Mouse (Mus musculus): ENCODE measurements at regions not wholly inside any gene's neighbourhood (a gene's known extent, or its start where the extent isn't known, plus 50 kb on each side); places are given as distances from the start of the nearest gene placed in this dataset.
"Not testable (repeated sequence)": the region's sequence is repeated elsewhere in the genome, so short reads cannot be mapped to it uniquely, and the experiment has no call there.

DNA sequence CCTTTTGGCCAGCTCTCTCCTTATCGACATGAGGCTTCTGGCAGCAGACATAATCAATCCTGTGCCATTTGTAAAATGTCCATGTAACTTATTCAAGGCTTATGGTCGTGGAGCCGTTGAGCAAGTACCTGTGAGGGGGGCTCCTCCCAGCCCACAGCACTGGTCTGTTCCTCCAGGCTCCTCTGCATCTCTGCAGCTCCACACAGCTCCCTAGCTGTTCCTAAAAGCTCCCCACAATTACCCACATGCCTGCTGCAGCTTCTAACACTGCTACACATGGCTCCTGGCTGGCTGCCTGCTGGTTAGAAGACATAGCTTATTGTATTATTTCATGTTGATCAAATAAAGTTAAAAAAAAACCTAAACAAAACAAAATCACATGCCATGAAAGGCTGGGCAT is 77.9 kb downstream of the Tcp10c start:
- not testable (repeated sequence) for DNase-seq (ENCODE audit: low spot score)

- DNase-seq (ENCODE audit: low spot score), result not testable (repeated sequence)
Measured at GRCm38 (mm10) chr17:13434146-13434545, 79.8 kb downstream of the Tcp10c start.

DNA sequence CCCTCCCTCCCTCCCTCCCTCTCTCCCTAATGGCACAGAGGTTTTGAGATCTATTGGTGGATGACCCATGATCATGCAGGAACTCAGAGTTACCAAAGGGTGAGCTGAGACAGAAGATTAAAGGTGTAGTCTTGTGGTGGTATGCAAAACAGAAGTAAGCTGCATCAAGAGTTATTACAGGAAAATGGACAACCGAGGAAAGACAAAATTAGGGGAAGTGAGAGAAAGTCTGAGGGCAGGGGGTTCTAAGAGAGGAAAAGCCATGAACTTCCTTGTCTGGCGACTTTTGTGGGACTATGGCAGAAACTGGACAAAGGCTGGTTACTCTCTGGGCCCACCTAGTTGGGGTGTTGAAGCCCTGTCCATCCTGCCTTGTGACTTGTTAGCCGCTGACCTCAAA is 84.4 kb downstream of the Tcp10c start:
- DNase-seq (ENCODE audit: low spot score), result not testable (repeated sequence)

DNA sequence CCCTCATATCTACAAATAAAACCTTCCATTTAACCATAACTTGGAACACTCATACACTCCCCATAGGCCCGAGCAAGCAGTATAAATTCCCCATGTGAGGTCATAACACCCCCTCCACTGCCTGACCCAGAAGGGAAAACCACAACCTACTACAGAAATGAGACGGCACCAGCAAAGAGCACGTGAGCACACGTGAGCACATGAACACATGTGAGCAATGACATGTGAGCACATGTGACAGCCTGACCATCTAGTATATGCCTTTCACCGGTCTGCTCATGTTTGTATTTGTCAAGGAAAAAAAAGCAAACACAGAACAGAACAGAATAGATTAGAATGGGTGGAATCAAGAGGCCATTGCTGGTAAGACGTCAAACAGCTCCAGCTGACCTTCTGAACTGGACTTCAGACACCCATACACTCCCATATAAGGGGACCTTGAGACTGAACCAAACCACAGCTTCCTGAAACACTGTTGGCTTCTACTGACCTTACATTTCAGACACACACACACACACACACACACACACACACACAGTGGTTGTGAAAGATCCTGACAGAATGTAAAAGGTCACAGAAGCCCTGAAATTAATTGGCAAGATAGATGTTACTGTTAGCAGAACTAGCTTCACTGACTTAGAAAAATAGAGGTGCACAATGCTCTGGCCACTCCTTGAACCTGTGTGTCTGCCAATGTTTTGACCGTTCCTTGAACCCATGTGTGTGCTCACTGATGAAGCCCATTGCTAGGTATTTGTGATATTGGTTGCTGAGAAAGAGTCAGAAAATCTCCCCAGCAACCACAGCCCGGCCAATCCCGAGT is 86.5 kb downstream of the Tcp10c start:
- peak; percentile 6 for DNase-seq (ENCODE audit: low spot score)

DNA sequence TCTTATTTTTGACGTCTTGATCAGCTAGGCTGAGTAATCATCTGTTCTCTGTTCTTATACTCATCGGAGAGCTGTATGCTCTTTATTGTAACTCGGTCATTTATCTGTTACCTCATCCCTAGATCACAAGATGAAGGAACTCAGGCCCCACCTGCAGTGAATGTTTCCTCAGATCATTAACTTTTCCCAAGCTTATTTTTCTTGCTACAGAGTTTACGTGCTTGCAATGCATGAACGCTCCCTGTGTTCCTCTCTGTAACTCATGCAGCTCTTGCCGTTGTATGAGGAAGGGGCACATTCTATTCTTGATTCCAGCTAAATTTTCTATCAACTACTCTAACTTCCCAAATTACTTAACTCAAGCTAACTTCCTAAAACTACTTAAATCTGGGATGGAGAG is 87.9 kb downstream of the Tcp10c start:
- not testable (repeated sequence) for DNase-seq (ENCODE audit: low spot score)

- not testable (repeated sequence) for DNase-seq (ENCODE audit: low spot score)
Measured at GRCm38 (mm10) chr17:13456869-13457600, 102.7 kb downstream of the Tcp10c start.

DNA sequence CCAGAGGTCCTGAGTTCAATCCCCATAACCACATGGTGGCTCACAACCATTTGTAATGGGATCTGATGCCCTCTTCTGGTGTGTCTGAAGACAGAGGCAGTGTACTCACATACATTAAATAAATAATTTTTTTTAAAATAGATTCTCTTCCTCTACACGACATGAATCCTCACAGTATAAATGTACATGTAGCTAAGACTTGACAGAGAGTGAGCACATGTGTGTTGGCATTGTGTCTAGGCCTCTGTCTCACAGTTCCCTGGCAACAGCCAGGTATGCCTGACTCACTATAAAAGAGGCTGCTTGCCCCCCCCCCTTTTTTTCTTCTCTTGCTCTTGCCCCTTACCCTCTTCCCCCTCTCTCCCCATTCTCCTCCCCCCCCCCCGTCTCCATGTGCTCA is 103.6 kb downstream of the Tcp10c start:
- DNase-seq (ENCODE audit: low spot score), result not testable (repeated sequence)

GRCm38 (mm10) chr17:13458814-13459213 is 104.4 kb downstream of the Tcp10c start:
- DNase-seq (ENCODE audit: low spot score), result not testable (repeated sequence)

GRCm38 (mm10) chr17:13462663-13463062 is 108.3 kb downstream of the Tcp10c start:
- DNase-seq (ENCODE audit: low spot score), result not testable (repeated sequence)

DNA sequence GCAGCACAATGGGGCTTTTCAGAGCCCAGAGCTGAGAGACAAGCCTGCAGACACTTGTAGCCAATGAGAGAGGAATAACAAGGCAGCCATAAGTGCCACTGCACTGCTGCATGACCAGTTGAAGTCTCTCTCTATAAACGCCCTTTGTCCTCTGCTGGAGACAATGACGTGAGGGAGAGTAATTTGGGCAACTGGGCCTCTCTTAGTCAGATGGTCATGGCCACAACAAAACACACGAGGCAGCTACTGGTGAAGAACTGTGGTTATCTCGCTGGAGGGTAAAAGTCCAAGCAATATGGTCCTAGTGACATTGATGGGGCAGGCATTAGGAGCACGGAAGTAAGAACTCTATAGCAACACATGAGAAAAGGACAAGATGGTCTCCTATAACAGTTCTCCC is 111.5 kb downstream of the Tcp10c start:
- not testable (repeated sequence) for DNase-seq (ENCODE audit: low spot score)

DNA sequence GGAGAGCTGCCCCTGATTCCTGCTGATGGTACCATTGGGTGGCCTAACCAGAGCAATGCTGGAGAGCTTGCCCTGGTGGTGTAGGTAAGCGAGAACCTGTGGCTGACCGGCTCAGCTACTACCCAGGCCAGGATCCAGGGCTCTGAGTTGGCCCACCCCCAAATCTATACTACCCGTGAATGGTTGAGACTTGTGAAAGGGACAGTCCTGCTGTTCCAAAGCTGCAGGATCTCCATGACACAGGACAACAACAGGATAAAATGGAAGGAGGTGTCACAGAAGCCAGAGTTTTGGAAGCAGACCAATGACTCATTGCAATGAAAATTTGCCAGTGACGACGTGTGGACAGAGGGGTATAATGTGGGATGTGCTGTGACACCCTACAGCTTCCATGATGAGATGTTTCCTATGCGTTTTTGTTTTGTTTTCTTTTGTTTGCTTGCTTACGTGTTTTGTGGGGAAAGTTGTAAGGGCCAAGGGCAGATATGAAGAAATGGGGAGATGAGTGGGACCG is 115.6 kb downstream of the Tcp10c start:
- not testable (repeated sequence) for DNase-seq (ENCODE audit: low spot score)

GRCm38 (mm10) chr17:13472460-13473062 is 118.2 kb downstream of the Tcp10c start:
- peak; percentile 29 for DNase-seq (ENCODE audit: low spot score)

DNA sequence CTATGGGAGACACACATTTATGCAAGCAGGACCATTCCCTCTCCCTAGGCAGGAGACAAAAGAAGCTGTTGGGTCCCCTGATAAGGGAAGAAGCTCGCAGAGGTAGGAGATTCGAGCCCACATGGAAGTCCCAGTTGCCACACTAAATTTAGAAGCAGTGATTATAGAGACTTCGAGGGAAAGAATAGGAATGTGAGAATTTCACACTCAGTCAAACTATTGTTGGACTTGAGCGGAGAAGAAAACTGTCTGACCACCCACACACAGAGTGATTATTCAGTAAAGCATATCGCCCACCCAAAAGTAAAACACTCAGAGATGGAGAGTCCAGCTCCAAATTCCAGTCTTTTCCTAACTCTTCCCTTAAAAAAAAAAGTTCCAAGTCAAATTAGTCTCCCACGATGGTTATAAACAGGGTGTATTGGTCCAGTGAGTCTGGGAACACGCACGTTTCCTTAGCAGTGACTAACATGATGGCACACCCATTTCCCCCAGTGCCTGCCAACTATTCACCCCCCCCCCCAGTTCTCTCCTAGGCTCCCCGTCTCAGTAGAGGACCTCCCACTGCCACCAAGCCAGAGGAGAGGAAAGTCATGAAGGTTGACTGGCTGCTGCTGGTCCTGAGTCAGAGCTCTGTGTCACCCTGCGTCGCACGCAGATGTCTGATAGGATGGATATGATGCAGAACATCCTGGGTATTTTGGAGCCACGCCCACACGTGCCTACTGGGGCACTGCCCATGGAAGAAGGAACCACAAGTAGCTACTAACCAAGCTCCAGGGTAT is 120.1 kb downstream of the Tcp10c start:
- DNase-seq (ENCODE audit: low spot score), result no peak

DNA sequence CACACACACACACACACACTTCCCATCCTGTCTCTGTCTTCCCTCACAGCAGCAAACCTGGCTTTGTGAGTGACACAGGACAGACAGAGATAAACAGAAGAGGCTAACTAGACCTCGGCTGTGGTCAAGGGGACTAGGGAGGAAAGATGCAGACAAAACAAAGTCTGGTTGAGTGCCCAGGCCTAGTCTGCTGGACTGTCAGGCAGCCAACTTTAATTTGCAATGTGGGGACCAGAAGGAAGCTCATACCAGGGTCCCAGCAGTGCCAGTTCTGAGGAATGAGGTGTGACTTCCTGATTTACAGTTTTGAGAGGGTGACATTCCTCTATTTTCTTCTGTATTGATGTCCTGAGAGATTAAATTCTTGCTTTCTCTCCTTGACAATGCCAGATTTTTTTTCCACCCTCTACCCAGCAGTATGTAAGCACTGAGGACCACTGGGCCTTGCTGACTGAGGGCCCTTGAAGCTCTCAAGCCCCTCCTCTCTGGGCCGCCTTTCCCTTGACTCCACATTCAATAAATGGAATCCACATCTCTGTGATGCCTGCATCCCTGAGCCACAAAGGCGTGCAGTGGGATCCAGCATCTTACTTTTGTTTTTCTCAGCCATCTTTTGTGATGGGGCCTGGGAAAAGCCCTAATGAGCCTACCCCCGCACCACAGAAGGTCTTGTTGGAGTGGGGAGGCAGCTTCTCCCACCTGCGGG is 124.6 kb downstream of the Tcp10c start:
- DNase-seq (ENCODE audit: low spot score), result no peak

GRCm38 (mm10) chr17:13479572-13480063 is 125.2 kb downstream of the Tcp10c start:
- no peak for DNase-seq (ENCODE audit: low spot score)

DNA sequence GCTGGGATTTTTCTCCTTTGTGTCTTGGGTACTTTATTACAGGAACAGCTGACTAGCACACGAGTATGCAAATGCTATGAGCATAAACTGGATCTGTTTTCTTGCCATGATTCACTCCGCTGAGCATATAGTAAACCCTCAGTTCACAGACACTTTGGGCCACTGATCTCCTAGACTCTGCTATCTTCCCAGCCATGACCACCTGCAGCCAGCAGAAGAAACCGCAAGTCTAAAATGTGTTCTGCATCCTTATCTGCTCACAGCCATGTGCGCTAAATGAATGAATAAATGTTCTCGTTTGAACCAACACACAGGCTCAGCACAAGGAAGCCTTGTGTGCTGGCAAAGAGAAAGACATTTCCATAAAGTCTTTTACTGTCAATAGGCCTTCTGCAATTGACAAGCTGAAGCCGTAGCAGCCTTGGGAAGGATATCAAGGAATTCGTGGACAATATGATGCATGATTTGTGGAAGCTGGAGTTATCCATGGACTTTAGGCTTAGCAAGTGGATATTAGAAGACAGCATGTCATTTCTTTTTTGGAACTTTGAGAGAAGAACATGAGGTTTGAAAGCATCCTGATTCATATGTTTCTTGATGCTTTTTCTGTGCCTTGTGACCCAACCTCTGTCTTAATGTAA is 127.2 kb downstream of the Tcp10c start:
- no peak for DNase-seq (ENCODE audit: low spot score)

GRCm38 (mm10) chr17:13482136-13482535 is 127.8 kb downstream of the Tcp10c start:
- DNase-seq (ENCODE audit: low spot score), result no peak

- DNase-seq (ENCODE audit: low spot score), result no peak
Measured at GRCm38 (mm10) chr17:13487291-13488215, 133.2 kb downstream of the Tcp10c start.

DNA sequence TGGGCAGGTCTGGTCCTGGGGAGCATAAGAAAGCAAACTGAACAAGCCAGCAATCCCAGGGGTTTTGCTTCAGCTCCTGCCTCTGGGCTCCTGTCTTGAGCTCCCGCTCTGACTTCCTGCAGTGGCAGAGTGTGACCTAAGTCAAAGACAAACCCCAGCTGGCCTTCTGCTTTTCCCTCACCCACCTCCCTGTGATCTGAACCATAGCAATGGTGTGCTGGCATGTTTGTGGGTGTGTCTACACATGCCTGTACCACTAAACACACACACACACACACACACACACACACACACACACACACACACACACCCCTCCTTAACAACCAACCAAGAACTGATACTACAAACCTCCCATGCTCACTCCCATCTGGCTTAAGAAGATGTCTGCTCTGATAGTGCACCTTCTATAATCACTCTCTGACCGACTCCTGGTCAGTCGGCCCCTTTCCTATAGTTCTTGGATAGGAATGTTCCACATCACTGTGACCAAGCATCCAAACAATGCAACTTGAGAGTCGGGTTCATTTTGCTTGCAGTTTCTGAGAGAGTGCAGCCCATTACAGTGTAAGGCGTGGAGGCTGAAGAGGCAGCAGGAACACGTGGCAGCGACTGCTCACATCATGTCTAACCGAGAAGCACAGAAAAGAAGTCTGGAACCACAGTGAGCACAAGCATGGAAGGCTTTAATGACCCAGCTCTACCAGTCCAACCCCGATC is 134.4 kb downstream of the Tcp10c start:
- no peak for DNase-seq (ENCODE audit: low spot score)
